Mouse (Mus musculus) adrenal gland, adult 2 months (tissue): ENCODE results near the gene Dnah2. TPM values are rescaled to one million over a fixed set of nuclear protein-coding genes. Genes with fewer than 3 reads are reported as not detected.
A peak's percentile ranks its signal among the peaks of the same experiment; 100 is the strongest.
"Not testable (repeated sequence)": the region's sequence is repeated elsewhere in the genome, so short reads cannot be mapped to it uniquely, and the experiment has no call there.

ENCODE experiments used
- DNase-seq: peaks from one replicate; pipeline ENCODE4 v3.0.0; 2021
- polyA plus RNA-seq: library from polyadenylated mRNA; depleted of rRNA; stranded (reverse); fragments of >200 nt; gene quantifications from 2 replicates; pipeline ENCODE4 v1.2.3, GENCODE M21; 2012
- total RNA-seq, 2 experiments: library from RNA; stranded (reverse); gene quantifications; 2 replicates each; pipeline ENCODE4 v1.2.3; 2021

The Dnah2 gene
- total and polyA plus RNA-seq, 3 experiments = 0.19 to 0.66 (median 0.32) TPM

DNA sequence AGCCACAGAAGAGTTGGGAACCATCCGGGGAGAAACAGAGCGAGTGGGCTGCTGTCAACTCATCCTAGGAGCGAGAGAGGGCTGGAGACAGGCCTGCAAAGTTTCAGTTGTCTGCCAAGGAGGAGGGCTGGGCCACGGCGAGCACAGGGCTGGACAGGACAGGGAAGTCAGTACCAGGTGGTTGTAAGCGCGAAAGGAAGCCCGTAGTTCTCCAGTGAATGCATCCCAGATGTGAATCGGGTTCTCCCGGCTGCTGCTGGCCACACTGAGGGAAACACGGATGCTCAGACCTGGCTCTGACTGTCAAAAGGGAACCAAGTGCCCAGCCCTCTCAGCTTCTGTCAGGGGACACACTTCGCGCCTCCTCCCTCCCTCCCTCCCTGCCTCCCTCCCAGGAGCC lies 14.5 kb upstream of the Dnah2 start:
- DNase-seq = no peak

DNA sequence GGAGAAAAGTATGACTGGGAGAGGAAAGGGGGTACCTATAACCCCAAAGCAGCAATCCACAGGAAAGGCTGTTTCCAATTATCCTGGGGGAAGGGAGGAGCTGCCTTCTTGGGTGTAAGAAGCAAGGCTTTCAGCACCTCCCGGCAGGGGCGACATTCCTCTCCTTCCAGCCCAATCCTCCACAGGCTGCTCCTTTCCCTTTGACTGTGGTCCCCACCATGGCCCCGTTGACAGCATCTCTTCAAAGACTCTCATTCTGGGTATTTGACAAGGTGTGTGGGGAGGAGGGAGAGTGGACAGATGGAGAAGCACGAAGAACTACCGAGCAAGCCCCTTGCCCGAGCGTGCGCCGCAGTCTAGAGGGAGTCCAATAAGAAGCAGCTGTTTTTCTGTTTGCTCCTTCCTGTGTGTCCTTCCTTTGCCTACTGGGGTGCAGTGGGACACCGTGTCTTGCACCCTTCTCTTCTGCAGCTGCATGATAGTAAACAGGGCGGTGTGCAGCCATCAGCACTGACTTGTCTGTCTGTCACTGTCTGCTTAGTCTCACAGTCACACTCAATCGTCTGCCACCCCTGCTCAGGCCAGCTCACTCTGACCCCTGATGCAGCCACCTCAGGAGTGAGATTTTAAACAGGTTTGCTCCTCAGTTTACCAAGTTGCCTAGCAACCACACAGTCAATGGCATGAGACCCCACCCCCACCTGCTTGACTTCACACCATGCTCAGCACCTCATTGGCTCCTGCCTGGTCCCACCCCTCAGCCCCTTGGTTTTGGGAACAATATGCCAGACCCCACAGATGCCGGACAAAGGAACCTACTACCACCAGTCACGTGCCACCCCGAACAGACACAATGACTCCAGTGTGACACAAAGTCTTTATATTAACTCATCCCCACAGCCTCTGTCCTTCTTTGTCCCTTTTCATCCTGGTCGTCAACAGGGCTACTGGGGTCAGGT lies 12.3 kb upstream of the Dnah2 start:
- no peak for DNase-seq

DNA sequence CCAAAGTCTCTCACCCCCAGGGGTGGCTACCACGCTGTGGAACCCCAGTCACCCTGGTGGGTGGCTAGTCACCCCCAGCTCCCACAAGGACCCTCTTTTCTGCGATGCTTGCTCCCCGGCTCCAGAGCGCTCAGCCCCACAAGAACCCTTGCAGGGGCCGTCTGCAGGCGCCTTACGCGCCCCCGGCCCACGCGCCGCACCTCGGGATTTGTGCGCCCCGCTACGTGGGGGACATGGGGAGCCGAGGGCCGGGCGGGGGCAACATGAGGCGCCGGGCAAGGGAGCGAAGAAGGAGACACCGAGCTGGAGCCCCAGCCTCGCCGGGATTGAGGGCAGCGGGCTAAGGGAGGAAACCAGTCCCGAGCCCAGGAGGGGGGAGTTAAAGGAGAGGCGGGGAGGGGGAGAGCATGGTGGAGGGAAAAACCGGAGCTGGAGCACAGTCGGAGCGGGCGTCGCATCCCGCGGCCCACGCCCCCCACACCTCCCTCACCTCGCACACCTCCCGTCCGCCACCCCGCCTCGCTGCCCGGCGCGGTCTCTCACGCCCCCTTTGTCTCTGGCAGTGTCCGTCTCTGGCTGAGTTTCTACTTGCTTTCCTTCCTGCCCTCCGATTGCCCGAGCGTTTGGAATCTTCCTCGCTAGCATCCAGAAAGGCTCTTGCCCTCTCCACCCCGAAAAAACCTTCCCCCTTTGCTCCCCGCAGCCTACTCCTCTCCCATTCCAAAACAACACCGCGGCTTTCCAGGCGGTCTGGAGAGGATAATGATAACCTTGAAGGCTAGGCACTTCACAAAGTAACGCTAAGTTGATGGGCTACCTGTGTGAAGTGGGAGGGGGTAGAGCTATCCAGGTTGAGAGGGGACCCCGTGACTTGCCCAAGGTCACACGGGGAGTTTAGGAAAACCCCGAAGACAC lies 11.2 kb upstream of the Dnah2 start, which contains the start of gene Efnb3:
Gene Efnb3 (minus strand): TSS at position 355 of the 915 bp plus-strand sequence.
- no peak for DNase-seq

DNA sequence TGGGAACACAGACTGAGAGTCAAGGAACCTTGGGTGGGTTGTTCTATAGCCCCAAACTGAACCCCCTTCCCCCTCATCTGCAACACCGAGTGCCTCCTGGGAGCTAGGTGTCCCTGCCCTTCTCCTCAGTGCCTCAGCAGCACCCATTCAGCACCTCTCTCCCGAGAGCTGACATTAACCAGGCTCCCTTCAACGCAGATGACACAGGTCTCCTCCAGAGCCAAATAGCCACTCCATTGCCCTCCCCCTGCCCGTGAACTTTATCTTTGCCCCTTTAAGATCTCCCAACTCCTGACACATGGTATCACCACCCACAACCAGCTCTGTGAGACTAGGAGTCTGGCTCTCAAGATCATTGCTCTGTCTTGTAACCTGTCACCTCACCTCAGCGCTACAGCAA lies 10.3 kb upstream of the Dnah2 start:
- DNase-seq = no peak

DNA sequence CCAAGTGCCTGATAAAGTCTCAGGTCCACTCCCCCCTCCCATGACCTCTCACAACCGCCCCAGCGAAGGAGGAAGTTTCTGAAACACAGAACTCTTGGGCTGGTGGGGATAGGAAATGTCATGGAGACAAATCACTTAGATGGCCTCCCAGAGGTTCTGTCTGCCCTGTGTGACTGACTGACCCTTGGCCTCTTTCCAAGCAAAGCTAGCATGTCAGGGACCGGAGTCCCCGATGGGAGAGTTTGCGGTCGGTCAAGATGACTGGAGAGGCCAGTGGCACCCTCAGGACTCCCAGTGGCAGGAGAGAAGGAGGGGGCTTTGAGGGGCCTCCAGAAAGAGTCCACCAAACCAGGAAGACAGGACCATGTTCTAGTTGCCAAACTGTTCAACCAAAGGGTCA lies 9.8 kb upstream of the Dnah2 start:
- DNase-seq = no peak

DNA sequence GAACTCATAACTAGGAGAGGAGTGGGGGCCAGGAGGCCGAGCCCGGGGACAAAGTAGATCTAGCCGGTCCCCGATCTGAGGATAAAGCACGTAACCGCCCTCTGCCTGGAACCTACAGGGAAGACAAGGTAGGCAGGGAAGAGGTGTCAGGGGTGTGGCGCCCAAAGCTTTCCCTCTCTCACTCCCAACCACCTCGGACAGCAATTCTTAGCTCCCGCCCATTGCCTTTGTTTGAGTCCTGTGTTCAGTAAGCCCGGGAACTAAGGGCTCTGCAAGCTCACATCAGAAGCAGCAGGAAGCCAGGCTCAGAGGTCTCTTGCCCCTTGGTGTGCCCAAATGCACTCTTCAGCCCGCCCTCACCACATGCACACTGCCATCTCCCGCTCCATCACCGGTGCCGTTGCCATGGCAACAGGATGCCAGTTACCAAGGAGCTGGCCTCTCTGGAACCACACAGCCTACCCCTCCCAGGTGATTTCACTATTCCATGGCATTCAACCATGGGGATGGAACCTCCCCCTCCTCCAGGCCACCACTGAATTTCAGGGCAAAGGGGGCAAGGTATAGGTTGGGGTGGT lies 8.6 kb upstream of the Dnah2 start:
- DNase-seq = no peak

DNA sequence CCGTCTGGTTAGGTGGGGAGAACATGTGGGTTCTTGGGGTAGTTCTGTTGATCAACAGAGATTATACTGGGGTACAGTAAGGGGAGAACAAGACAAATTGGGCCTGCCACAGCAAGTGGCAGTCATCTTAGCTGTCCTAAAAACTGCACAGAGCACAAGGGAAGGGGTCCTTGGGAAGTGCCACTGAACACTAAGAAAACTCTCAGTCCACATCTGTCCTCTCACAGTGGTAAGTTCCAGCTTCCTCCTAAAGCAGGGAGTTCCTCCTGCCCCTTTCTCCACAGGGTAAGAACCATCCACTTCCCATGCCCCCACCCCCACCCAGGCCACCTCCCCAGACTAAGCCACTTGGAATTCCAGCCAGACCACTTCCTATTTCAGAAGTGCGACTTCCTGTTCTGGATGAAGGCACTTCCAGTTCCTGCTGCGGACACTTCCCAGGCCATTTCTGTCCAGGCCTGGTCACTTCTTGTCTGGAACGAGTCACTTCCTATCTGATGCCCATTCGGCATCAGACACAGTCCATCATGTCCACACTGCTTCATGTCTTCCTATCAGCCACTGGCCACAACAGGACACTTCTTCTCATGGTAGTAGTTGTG lies 5.7 kb upstream of the Dnah2 start:
- no peak for DNase-seq

DNA sequence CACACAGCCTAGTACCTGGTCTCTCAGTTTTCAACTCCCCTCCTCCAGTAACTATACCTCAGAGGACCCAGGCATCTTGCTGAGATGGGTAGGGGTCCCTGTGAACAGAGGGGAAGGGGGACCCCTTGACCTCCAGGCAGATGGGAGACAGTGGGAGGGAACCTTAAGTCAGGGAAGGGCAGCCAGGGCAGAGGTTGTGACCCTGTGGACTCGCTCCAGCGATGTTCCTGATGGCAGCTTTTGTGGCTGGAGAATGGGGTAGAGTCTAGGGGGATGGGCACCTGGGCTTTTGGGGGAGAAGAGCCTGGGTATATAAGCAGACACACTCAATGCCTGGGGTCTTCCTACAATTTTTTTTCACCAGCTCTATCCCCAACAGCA lies 4.4 kb upstream of the Dnah2 start:
- DNase-seq = no peak

DNA sequence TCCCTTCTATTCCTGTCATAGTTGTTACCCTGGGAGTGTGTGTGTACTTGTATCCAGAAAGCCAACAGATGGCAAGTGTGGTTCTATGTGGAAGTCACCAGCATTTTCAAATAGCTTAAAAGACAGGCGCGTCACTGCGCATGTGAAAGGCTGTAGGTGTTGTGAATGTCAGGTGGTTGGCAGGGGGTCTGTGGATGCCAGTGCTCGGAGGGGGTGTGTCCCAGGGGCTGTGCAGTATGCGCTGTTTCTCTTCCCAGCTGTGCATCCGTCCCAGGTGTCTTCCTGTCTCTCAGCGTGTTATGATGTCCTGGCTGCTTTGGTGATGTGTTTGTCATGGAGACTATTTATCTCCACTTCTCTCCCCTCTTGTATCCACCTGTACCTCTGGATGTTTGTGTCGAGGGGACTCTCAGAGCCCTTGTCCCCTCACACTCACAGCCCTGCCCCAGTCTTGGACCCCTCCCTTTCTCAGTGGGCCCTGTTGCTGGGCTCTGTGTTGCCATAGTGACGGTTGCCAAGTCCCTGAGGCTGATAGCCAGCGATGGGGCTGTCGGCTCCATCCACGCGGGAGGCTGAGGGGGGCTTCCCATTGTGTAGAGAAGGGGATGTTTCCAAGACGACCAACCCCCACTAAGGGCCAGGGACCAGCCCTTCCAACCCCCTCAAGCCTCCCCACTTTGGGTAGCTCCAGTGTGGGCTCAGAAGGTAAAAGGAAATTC lies 3.9 kb upstream of the Dnah2 start:
- DNase-seq = no peak

DNA sequence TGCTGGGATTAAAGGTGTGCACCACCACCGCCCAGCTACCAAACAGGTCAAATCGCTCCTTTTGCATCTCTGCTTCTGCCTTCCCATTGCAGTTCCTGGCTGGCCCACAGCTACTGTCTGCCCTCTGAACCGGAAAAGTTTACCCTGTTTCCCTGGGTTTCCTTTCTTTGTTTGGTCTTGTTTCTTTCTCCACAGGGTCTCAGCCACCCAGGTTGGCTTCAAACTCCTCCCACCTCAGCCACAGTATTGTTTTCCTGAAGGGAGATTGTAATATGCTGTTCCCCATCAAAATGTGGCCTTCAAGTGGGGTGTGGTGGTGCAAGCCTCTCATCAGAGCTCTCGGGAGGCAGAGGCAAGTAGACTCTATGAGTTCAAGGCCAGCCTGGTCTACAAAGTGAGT lies 2.4 kb upstream of the Dnah2 start:
- DNase-seq = no peak

DNA sequence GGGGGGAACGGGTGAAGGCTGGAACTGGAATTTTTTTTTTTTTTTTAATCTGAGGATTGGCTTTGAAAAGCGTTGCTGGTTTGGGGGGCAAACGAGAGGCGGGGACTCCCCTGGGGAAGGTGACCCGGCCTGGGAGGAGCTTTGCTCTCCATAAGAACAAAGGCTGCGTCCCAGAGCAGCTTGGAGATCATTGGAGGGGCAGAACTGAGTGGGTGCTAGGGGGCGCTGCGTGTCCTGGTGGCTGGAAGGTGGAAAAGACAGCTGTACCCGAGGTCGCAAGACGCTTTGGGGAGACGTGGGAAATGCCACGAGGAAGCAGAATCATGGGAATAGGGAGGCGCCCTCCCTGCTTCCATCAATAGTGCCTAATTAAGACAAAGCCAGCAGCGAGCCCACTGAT lies 1.8 kb downstream of the Dnah2 start:
- DNase-seq = peak; percentile 49

DNA sequence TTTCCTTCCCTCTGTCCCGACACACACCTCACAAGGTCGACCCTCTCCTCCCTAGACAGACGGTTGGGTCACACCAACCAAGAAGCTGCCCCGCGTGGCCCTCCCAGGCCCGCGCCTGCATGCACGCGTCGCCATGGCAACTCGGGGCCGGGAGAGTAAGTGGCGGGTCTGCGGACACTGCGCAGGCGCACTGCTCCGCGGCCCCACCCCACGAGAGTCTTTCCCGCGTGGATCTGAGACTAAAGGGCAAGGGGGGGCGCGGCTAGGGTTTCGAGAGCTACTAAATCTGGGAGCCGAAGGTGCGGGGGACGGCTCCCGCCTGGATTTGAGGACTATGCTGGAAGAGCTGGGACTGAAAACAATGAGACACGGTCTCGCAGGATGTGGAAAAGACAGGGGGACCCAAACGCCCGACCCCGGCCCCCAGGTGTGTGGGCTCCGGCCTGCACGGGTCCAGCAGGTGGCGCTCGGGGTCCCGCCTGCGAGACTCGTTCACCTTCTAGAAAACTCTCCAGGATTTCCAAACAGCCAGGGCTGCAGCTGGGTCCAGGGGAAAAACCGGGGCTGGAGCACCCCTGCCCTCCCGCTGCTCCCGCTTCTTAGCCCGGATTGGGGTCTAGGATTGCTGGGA lies 2.4 kb downstream of the Dnah2 start:
- peak; percentile 85 for DNase-seq

DNA sequence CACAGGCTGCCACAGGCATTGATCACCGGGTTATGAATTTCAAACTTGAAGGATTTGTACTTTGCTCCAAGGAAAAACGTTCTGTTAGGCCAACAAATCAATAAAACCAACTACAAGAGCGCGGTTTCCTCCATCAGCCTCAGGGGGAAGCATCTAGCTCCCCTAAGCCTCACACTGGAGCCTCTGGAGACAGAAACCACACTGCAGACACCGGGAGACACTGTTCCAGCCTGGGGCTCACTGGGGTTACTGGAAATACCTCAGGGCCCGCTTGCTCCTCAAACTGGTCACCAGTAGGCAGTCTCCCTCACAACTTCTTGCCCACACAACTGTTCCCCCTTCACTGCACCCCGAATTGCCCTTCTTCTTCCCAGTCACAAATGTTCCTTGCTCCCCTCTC lies 3.0 kb downstream of the Dnah2 start:
- DNase-seq = no peak

DNA sequence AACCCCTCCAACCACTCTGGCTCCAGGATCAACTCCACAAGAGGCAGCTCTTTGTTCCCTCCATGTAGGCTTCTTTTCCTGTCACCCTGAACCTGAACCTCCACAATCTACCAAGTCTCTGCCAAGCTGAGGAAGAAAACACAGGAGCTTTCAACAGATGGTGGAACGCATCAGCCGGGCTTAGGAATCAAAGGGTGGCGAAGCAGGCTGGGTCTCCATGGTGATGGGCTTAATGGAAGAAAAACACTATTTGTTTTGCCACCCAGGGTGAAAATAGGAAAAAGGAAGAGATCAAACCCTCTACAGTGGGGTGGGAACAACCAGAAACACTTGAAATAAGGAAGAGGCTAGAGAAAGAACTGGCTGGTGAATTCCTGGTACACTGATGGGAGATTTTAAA lies 5.3 kb downstream of the Dnah2 start:
- DNase-seq = no peak

DNA sequence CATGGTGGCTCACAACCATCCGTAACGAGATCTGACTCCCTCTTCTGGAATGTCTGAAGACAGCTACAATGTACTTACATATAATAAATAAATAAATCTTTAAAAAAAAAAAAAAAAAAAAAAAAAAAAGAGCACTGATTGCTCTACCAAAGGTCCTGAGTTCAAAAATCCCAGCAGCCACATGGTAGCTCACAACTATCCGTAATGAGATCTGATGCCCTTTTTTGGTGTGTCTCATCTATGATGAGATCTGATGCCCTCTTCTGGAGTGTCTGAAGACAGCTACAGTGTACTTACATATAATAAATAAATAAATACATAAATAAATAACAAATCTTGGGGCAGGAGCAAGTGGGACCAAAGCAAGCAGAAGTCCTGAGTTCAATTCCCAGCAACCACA lies 7.2 kb downstream of the Dnah2 start:
- DNase-seq = not testable (repeated sequence)

DNA sequence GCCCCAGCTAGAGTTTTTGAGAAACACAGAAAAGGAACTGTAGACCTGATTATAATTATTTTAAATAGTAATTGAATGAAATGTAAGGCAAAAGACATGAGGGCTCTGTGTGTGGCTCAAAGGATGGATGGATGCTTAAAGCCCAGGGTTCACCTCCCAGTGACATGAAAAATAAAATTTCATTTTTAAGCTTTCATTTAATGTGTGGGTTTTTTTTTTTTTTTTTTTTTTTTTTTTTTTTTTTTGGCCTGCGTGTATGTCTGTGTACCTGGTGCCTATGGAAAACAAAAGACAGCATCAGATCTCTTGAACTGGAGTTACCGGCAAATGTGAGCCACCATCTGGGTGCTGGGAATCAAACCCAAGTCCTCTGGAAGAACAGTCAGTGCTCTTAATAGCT lies 8.2 kb downstream of the Dnah2 start:
- no peak for DNase-seq

DNA sequence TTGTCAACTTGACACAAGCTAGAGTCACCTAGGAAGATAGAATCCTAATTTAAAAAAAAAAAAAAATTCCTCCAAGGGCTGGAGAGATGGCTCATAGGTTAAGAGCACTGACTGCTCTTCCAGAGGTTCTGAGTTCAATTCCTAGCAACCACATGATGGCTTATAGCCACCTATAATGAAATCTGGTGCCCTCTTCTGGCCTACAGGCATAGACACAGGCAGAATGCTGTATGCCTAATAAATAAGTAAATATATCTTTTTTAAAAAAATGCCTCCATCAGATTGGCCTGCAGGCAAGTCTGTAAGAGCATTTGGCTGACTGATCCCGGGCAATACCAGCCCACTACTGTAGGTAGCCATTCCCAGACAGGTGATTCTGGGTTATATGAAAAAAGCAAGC lies 13.9 kb downstream of the Dnah2 start:
- no peak for DNase-seq

DNA sequence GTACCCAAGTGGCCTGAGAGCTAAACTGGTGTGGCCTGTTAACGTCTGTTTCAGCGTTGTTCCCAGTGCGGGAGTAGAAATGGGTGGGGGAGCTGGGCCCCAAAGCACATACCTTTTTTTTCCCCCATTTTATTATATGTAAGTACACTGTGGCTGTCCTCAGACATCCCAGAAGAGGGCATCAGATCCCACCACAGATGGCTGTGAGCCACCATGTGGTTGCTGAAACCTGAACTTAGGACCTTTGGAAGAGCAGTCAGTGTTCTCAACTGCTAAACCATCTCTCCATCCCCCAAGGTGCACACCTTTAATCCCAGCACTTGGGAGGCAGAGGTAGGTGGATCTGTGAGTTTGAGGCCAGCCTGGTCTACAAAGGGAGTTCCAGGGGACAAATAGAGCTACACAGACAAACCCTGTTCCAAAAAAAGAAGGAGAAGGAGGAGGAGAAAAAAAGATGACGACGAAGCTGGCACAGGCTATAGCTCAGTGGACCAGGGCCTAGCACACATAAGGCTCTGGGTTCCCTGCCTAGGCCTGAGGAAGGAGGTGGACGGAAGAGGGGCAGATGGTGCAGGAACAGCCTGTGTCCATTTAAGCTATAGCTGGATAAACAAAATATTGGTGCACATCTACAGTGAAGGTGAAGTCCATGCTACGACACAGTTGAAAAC lies 16.3 kb downstream of the Dnah2 start:
- DNase-seq = no peak

DNA sequence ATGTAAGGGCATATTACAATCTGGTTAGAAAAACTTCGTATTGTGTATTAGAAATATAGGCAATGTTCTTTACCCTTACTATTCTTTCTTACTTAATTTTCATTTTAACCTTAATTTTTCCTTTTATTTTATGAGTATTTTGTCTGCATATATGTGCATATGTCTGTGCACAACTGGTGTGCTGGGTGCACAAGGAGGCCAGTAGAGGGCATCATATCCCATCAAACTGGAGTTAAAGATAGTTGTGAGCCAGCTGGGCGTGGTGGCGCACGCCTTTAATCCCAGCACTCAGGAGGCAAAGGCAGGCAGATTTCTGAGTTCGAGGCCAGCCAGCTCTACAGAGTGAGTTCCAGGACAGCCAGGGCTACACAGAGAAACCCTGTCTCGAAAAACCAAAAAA lies 18.2 kb downstream of the Dnah2 start:
- not testable (repeated sequence) for DNase-seq

DNA sequence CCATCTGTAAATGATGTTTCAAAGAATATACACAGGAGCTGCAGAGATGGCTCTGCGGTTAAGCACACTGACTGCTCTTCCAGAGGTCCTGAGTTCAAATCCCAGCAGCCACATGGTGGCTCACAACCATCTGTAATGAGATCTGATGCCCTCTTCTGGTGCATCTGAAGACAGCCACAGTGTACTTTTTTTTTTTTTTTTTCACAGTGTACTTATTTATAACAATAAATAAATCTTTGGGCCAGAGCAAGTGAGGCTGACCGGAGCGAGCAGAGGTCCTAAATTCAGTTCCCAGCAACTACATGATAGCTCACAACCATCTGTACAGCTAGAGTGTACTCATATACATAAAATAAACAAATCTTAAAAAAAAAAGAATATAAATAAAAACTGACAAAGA lies 18.6 kb downstream of the Dnah2 start:
- DNase-seq = not testable (repeated sequence)
